Mouse (Mus musculus): Measurements from ENCODE around the gene Tedc1. TPM values are rescaled to one million over a fixed set of nuclear protein-coding genes. Genes with fewer than 3 reads are reported as not detected.
A peak's percentile ranks its signal among the peaks of the same experiment; 100 is the strongest.
"Not testable (repeated sequence)": the region's sequence is repeated elsewhere in the genome, so short reads cannot be mapped to it uniquely, and the experiment has no call there.

The Tedc1 gene
- polyA plus RNA-seq, 1 experiment from 2014 or later: 10.2 TPM

- Histone ChIP-seq H3K4me1 (replicated peaks; ENCODE audit: control insufficient read depth, insufficient read depth, low read length) (peaks cover 18% of the 10 kb centered on the region), H3K9me3 (ENCODE audit: control insufficient read depth, low read length) (peaks cover 3% of the 10 kb centered on the region; the same call in 1 of the 2 replicates), H3K4me3 (replicated peaks; ENCODE audit: low read length) (peak overlapping the region; percentile 75), H3K36me3 (replicated peaks; ENCODE audit: control insufficient read depth, insufficient read depth) (peaks cover 34% of the 10 kb centered on the region), H3K4me2 (replicated peaks) (peak overlapping the region; percentile 59), H3K9ac (peak overlapping the region; percentile 88), H3K27me3 (ENCODE audit: control insufficient read depth, insufficient read depth, low read length) (no peaks in the 10 kb centered on the region), H3K27ac (peak overlapping the region; percentile 66; the same call in 1 of the 2 replicates)
- DNase-seq (ENCODE audit: low spot score) (no peak), ATAC-seq (ENCODE audit: low FRiP score) (peak; percentile 9; the same call in 1 of the 2 replicates)
- WGBS: 33% methylated on average over 12 of the region's 12 CpGs
Measured at GRCm38 (mm10) chr12:113186326-113187010, 30.2 kb downstream of the Tedc1 start.

- ATAC-seq (ENCODE audit: low FRiP score) (no peak), DNase-seq (ENCODE audit: low spot score) (no peak)
- Histone ChIP-seq H3K36me3 (replicated peaks; ENCODE audit: control insufficient read depth, insufficient read depth) (peaks cover 35% of the 10 kb centered on the region), H3K9me3 (ENCODE audit: control insufficient read depth, low read length) (peaks cover 3% of the 10 kb centered on the region; the same call in 1 of the 2 replicates), H3K4me2 (replicated peaks) (peak overlapping the region; percentile 59), H3K9ac (peak overlapping the region; percentile 88), H3K27me3 (ENCODE audit: control insufficient read depth, insufficient read depth, low read length) (no peaks in the 10 kb centered on the region), H3K27ac (no peak overlapping the region), H3K4me1 (replicated peaks; ENCODE audit: control insufficient read depth, insufficient read depth, low read length) (peaks cover 18% of the 10 kb centered on the region), H3K4me3 (replicated peaks; ENCODE audit: low read length) (peak overlapping the region; percentile 75)
- 58% methylated on average over 4 of the region's 4 CpGs for WGBS
Measured at GRCm38 (mm10) chr12:113187011-113187375, 30.8 kb downstream of the Tedc1 start.

GRCm38 (mm10) chr12:113187584-113188295 lies 31.5 kb downstream of the Tedc1 start:
- Histone ChIP-seq H3K9me3 (ENCODE audit: control insufficient read depth, low read length) (peaks cover 3% of the 10 kb centered on the region; the same call in 1 of the 2 replicates), H3K9ac (peak overlapping the region; percentile 88), H3K4me1 (replicated peaks; ENCODE audit: control insufficient read depth, insufficient read depth, low read length) (peaks cover 18% of the 10 kb centered on the region), H3K27ac (peak overlapping the region; percentile 54; the same call in 1 of the 2 replicates), H3K4me3 (replicated peaks; ENCODE audit: low read length) (peak overlapping the region; percentile 75), H3K36me3 (replicated peaks; ENCODE audit: control insufficient read depth, insufficient read depth) (peaks cover 37% of the 10 kb centered on the region), H3K27me3 (ENCODE audit: control insufficient read depth, insufficient read depth, low read length) (no peaks in the 10 kb centered on the region), H3K4me2 (replicated peaks) (peak overlapping the region; percentile 59)
- 4% methylated on average over 56 of the region's 56 CpGs for WGBS
- DNase-seq (ENCODE audit: low spot score) (peak; percentile 89), ATAC-seq (ENCODE audit: low FRiP score) (peak; percentile 43)

- H3K27me3 ChIP-seq (ENCODE audit: control insufficient read depth, insufficient read depth, low read length): no peaks in the 10 kb centered on the region
- peak overlapping the region; percentile 75 for H3K4me3 ChIP-seq (replicated peaks; ENCODE audit: low read length)
- peaks cover 42% of the 10 kb centered on the region for H3K36me3 ChIP-seq (replicated peaks; ENCODE audit: control insufficient read depth, insufficient read depth)
- no peak overlapping the region; the same call in 1 of the 2 replicates for H3K9ac ChIP-seq
- DNase-seq (ENCODE audit: low spot score) (no peak), ATAC-seq (ENCODE audit: low FRiP score) (no peak)
- H3K4me1 ChIP-seq (replicated peaks; ENCODE audit: control insufficient read depth, insufficient read depth, low read length): peaks cover 18% of the 10 kb centered on the region
- H3K4me2 ChIP-seq (replicated peaks): peak overlapping the region; percentile 59
- no peak overlapping the region for H3K27ac ChIP-seq
- WGBS: 91% methylated on average over 51 of the region's 51 CpGs
- peaks cover 3% of the 10 kb centered on the region; the same call in 1 of the 2 replicates for H3K9me3 ChIP-seq (ENCODE audit: control insufficient read depth, low read length)
Measured at GRCm38 (mm10) chr12:113188349-113189055, 32.3 kb downstream of the Tedc1 start.

- 83% methylated on average over 2 of the region's 2 CpGs for WGBS
- Histone ChIP-seq H3K4me3 (replicated peaks; ENCODE audit: low read length) (no peak overlapping the region), H3K4me2 (replicated peaks) (no peak overlapping the region), H3K4me1 (replicated peaks; ENCODE audit: control insufficient read depth, insufficient read depth, low read length) (no peaks in the 10 kb centered on the region), H3K9me3 (ENCODE audit: control insufficient read depth, low read length) (peaks cover 2% of the 10 kb centered on the region; the same call in 1 of the 2 replicates), H3K9ac (no peak overlapping the region), H3K36me3 (replicated peaks; ENCODE audit: control insufficient read depth, insufficient read depth) (peaks cover 39% of the 10 kb centered on the region), H3K27ac (no peak overlapping the region), H3K27me3 (ENCODE audit: control insufficient read depth, insufficient read depth, low read length) (no peaks in the 10 kb centered on the region)
- no peak for ATAC-seq (ENCODE audit: low FRiP score)
- no peak for DNase-seq (ENCODE audit: low spot score)
Measured at GRCm38 (mm10) chr12:113193423-113193822, 37.2 kb downstream of the Tedc1 start.

- not testable (repeated sequence) for H3K27me3 ChIP-seq (ENCODE audit: control insufficient read depth, insufficient read depth, low read length); H3K4me2 ChIP-seq (replicated peaks); H3K4me1 ChIP-seq (replicated peaks; ENCODE audit: control insufficient read depth, insufficient read depth, low read length); H3K4me3 ChIP-seq (replicated peaks; ENCODE audit: low read length); DNase-seq (ENCODE audit: low spot score); H3K9me3 ChIP-seq (ENCODE audit: control insufficient read depth, low read length); H3K27ac ChIP-seq; H3K36me3 ChIP-seq (replicated peaks; ENCODE audit: control insufficient read depth, insufficient read depth); ATAC-seq (ENCODE audit: low FRiP score); H3K9ac ChIP-seq
- WGBS: 100% methylated on average over 3 of the region's 6 CpGs
Measured at GRCm38 (mm10) chr12:113199132-113199531, 42.9 kb downstream of the Tedc1 start.

- Histone ChIP-seq H3K27ac (no peak overlapping the region), H3K4me3 (replicated peaks; ENCODE audit: low read length) (no peak overlapping the region), H3K27me3 (ENCODE audit: control insufficient read depth, insufficient read depth, low read length) (no peaks in the 10 kb centered on the region), H3K9me3 (ENCODE audit: control insufficient read depth, low read length) (0 out of 2 replicates have a peak, but pooled peaks cover 4% of the 10 kb centered on the region), H3K4me2 (replicated peaks) (no peak overlapping the region), H3K4me1 (replicated peaks; ENCODE audit: control insufficient read depth, insufficient read depth, low read length) (no peaks in the 10 kb centered on the region), H3K36me3 (replicated peaks; ENCODE audit: control insufficient read depth, insufficient read depth) (no peaks in the 10 kb centered on the region), H3K9ac (no peak overlapping the region)
- ATAC-seq (ENCODE audit: low FRiP score) (no peak), DNase-seq (ENCODE audit: low spot score) (no peak)
- WGBS: 94% methylated on average over 4 of the region's 4 CpGs
Measured at GRCm38 (mm10) chr12:113201301-113201700, 45.1 kb downstream of the Tedc1 start.

GRCm38 (mm10) chr12:113202008-113202407 lies 45.8 kb downstream of the Tedc1 start:
- no peaks in the 10 kb centered on the region for H3K4me1 ChIP-seq (replicated peaks; ENCODE audit: control insufficient read depth, insufficient read depth, low read length)
- no peaks in the 10 kb centered on the region for H3K36me3 ChIP-seq (replicated peaks; ENCODE audit: control insufficient read depth, insufficient read depth)
- no peaks in the 10 kb centered on the region for H3K27me3 ChIP-seq (ENCODE audit: control insufficient read depth, insufficient read depth, low read length)
- H3K27ac ChIP-seq: no peak overlapping the region
- no peak overlapping the region for H3K9ac ChIP-seq
- no peak overlapping the region for H3K4me2 ChIP-seq (replicated peaks)
- ATAC-seq (ENCODE audit: low FRiP score) (no peak), DNase-seq (ENCODE audit: low spot score) (no peak)
- H3K4me3 ChIP-seq (replicated peaks; ENCODE audit: low read length): no peak overlapping the region
- 0 out of 2 replicates have a peak, but pooled peaks cover 4% of the 10 kb centered on the region for H3K9me3 ChIP-seq (ENCODE audit: control insufficient read depth, low read length)

GRCm38 (mm10) chr12:113203522-113203921 lies 47.3 kb downstream of the Tedc1 start:
- H3K4me3 ChIP-seq (replicated peaks; ENCODE audit: low read length): no peak overlapping the region
- WGBS: 81% methylated on average over 7 of the region's 7 CpGs
- H3K9ac ChIP-seq: no peak overlapping the region
- no peaks in the 10 kb centered on the region for H3K27me3 ChIP-seq (ENCODE audit: control insufficient read depth, insufficient read depth, low read length)
- no peak overlapping the region for H3K27ac ChIP-seq
- no peak for DNase-seq (ENCODE audit: low spot score)
- H3K4me2 ChIP-seq (replicated peaks): no peak overlapping the region
- H3K4me1 ChIP-seq (replicated peaks; ENCODE audit: control insufficient read depth, insufficient read depth, low read length): no peaks in the 10 kb centered on the region
- ATAC-seq (ENCODE audit: low FRiP score): no peak
- H3K9me3 ChIP-seq (ENCODE audit: control insufficient read depth, low read length): 0 out of 2 replicates have a peak, but pooled peaks cover 4% of the 10 kb centered on the region
- H3K36me3 ChIP-seq (replicated peaks; ENCODE audit: control insufficient read depth, insufficient read depth): no peaks in the 10 kb centered on the region

Measured in hindbrain, embryonic 14.5 days (tissue).